ENCODE assay signal across 12 mouse cellular contexts in the genomic region with DNA sequence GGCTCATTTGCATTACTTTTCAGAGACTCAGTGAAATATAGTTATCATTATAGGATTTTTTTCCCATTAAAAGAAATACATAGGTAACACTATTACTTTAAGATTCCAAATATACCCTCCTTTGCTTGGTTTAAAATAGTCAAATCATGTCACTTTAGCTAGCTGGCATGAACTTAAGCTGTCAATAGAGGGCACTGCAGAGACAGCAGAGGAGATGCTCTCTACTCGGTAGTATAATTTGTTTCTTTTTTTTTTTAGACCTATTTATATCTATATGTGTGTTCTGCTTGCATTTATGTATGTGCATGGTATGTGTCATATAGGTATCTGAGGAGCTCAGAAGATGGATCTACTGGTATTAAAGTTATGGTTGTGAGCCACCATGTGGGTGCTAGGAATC. TPM values are rescaled to one million over a fixed set of nuclear protein-coding genes. Genes with fewer than 3 reads are reported as not detected.
DNase-seq lines count a peak whose midpoint lies in the region; ATAC-seq and TF ChIP-seq lines count a peak whose summit lies in the region.
"Had no signal": no experiment of that assay in that cellular context is flagged by ENCODE, and none has a peak within 500 bp of the region (broad histone marks: within the 10 kb centered on the region; RNA-seq: fewer than 3 reads in every experiment).

No protein-coding gene starts in this region.

- ATAC-seq in hindbrain, postnatal 0 days, result no peak
- ATAC-seq in hindbrain, embryonic 13.5 days (ENCODE audit: low FRiP score), result no peak
- ATAC-seq: inflammation-experienced regulatory T-cells, adult 6 months had no signal

- no peaks in the 10 kb centered on the region for H3K27me3 ChIP-seq in hindbrain, postnatal 0 days (ENCODE audit: insufficient read depth, low read length)
- no peaks in the 10 kb centered on the region for H3K27me3 ChIP-seq in hindbrain, embryonic 13.5 days
- H3K27me3 ChIP-seq in spleen, adult 2 months (ENCODE audit: control insufficient read depth, insufficient read depth, low read length), result no peaks in the 10 kb centered on the region
- no peaks in the 10 kb centered on the region for H3K27me3 ChIP-seq in MEL (ENCODE audit: control insufficient read depth in 1 of 2, insufficient read depth in 2 of 2, low read length in 2 of 2)
- H3K27me3 ChIP-seq: heart, embryonic 15.5 days had no signal

- no peak overlapping the region for H3K27ac ChIP-seq in hindbrain, postnatal 0 days
- no peak overlapping the region for H3K27ac ChIP-seq in hindbrain, embryonic 13.5 days
- H3K27ac ChIP-seq in spleen, adult 2 months (ENCODE audit: insufficient read depth, low read length), result no peak overlapping the region
- H3K27ac ChIP-seq in MEL (ENCODE audit: control insufficient read depth, low read depth, low read length), result no peak overlapping the region
- H3K27ac ChIP-seq: heart, embryonic 15.5 days had no signal

- no peak for TF ChIP-seq EP300 in MEL (IDR thresholded peaks at IDR 0.05; ENCODE audit: low read depth in 1 of 2, low read length in 2 of 2)

- peaks cover 3% of the 10 kb centered on the region; the same call in 1 of the 2 replicates for H3K4me1 ChIP-seq in hindbrain, postnatal 0 days (ENCODE audit: insufficient read depth, low read length)
- peaks cover 7% of the 10 kb centered on the region for H3K4me1 ChIP-seq in hindbrain, embryonic 13.5 days (replicated peaks)
- no peaks in the 10 kb centered on the region for H3K4me1 ChIP-seq in spleen, adult 2 months (ENCODE audit: control insufficient read depth, insufficient read depth, insufficient read length)
- H3K4me1 ChIP-seq in MEL (ENCODE audit: control insufficient read depth in 1 of 2, insufficient read depth in 2 of 2, low read length in 2 of 2), result peaks cover 2 to 4% of the 10 kb centered on the region in 2 experiments; a peak in 2 of 4 replicates

- TF ChIP-seq RAD21 in MEL (IDR thresholded peaks at IDR 0.05; ENCODE audit: low read depth, low read length), result peak; percentile 64

- H3K36me3 ChIP-seq in hindbrain, postnatal 0 days (ENCODE audit: insufficient read depth, low read length), result no peaks in the 10 kb centered on the region
- H3K36me3 ChIP-seq in hindbrain, embryonic 13.5 days, result no peaks in the 10 kb centered on the region
- H3K36me3 ChIP-seq in spleen, adult 2 months (ENCODE audit: control insufficient read depth, insufficient read depth, low read length), result no peaks in the 10 kb centered on the region
- H3K36me3 ChIP-seq in MEL (ENCODE audit: control insufficient read depth in 1 of 2, insufficient read depth in 2 of 2, low read length in 2 of 2), result peaks cover 0 to 11% of the 10 kb centered on the region in 2 experiments; a peak in 2 of 4 replicates
- H3K36me3 ChIP-seq: heart, embryonic 15.5 days had no signal

- H3K4me2 ChIP-seq in hindbrain, postnatal 0 days (ENCODE audit: low read depth, low read length), result no peak overlapping the region
- no peak overlapping the region for H3K4me2 ChIP-seq in hindbrain, embryonic 13.5 days
- H3K4me2 ChIP-seq: heart, embryonic 15.5 days had no signal

- peaks cover 1% of the 10 kb centered on the region; the same call in 1 of the 2 replicates for H3K79me2 ChIP-seq in MEL (ENCODE audit: control insufficient read depth, insufficient read depth, low read length, poor library complexity)

- H3K9me3 ChIP-seq in hindbrain, postnatal 0 days (ENCODE audit: low read length), result no peaks in the 10 kb centered on the region
- no peaks in the 10 kb centered on the region for H3K9me3 ChIP-seq in hindbrain, embryonic 13.5 days
- H3K9me3 ChIP-seq in MEL (replicated peaks; ENCODE audit: insufficient read depth, low read length), result no peaks in the 10 kb centered on the region
- H3K9me3 ChIP-seq: heart, embryonic 15.5 days had no signal

- TF ChIP-seq CTCF in hindbrain, postnatal 0 days (IDR thresholded peaks at IDR 0.05; ENCODE audit: low read depth), result peak; percentile 38; the same call in 1 of the 2 replicates
- TF ChIP-seq CTCF in spleen, adult 2 months (IDR thresholded peaks at IDR 0.05; ENCODE audit: extremely low read depth, insufficient read depth, insufficient read length, insufficient replicate concordance), result no peak
- TF ChIP-seq CTCF in MEL (IDR thresholded peaks at IDR 0.05 in 2 of 3, conservative IDR thresholded peaks at IDR 0.05 in 1 of 3; ENCODE audit: control insufficient read depth in 1 of 3, insufficient read depth in 1 of 3, low read depth in 2 of 3, low read length in 3 of 3, poor library complexity in 1 of 3, severe bottlenecking in 1 of 3), result peak; percentile 22 to 70 (median 47); a peak in 5 of 6 replicates

- intact Hi-C loops in left cerebral cortex, postnatal 4 days (cut with DNase I), result loop anchor here (10.0 kb wide), 1 partner anchor 148 kb away; no protein-coding TSS in a partner anchor

- no peak overlapping the region for H3K4me3 ChIP-seq in hindbrain, postnatal 0 days (ENCODE audit: low read length)
- H3K4me3 ChIP-seq in hindbrain, embryonic 13.5 days, result no peak overlapping the region
- no peak overlapping the region for H3K4me3 ChIP-seq in spleen, adult 2 months (ENCODE audit: extremely low read depth, insufficient read depth, insufficient read length)
- H3K4me3 ChIP-seq in MEL (ENCODE audit: control insufficient read depth in 1 of 2, insufficient read depth in 1 of 2, low read depth in 2 of 2, low read length in 2 of 2), result no peak overlapping the region
- H3K4me3 ChIP-seq: heart, embryonic 15.5 days had no signal

- DNase-seq in hindbrain, postnatal 0 days (ENCODE audit: low spot score), result peak; percentile 23
- DNase-seq in spleen, adult 2 months (ENCODE audit: low read depth in 1 of 2, low spot score in 2 of 2), result peak; percentile 17 to 21
- no peak for DNase-seq in spleen, adult 12 weeks (ENCODE audit: low spot score)
- DNase-seq in MEL (ENCODE audit: low read depth, low spot score), result peak; percentile 69
- DNase-seq in naive thymus-derived CD4-positive, alpha-beta T cell, adult 2 months (ENCODE audit: low read depth), result peak; percentile 67
- DNase-seq in spleen, postnatal 4 days (ENCODE audit: low spot score in 2 of 2), result no peak
- DNase-seq in left cerebral cortex, postnatal 4 days, result no peak
- DNase-seq: gastrocnemius, postnatal 14 days; spleen, adult 18-20 months had no signal

- 16% methylated on average over 1 of the region's 1 CpGs for WGBS in hindbrain, postnatal 0 days
- 14% methylated on average over 1 of the region's 1 CpGs for WGBS in hindbrain, embryonic 13.5 days
- WGBS in spleen, adult 2 months, result 2% methylated on average over 1 of the region's 1 CpGs

- H3K9ac ChIP-seq in hindbrain, postnatal 0 days (replicated peaks; ENCODE audit: low read length), result no peak overlapping the region
- no peak overlapping the region for H3K9ac ChIP-seq in hindbrain, embryonic 13.5 days
- no peak overlapping the region for H3K9ac ChIP-seq in MEL (ENCODE audit: control insufficient read depth, low read depth, low read length, poor library complexity, severe bottlenecking)
- H3K9ac ChIP-seq: heart, embryonic 15.5 days had no signal

- no peak for TF ChIP-seq POLR2A in spleen, adult 2 months (IDR thresholded peaks at IDR 0.05; ENCODE audit: low read depth, low read length)
- TF ChIP-seq POLR2A in MEL (IDR thresholded peaks at IDR 0.05; ENCODE audit: control insufficient read depth in 1 of 2, insufficient read depth in 1 of 2, low read depth in 1 of 2, low read length in 2 of 2, poor library complexity in 1 of 2), result no peak

TF ChIP-seq in MEL, 35 proteins besides CTCF, POLR2A, EP300 and RAD21:
- no peak for TF ChIP-seq MYB (IDR thresholded peaks at IDR 0.05; ENCODE audit: low read depth, low read length)
- peak; percentile 86 for TF ChIP-seq ZNF384 (IDR thresholded peaks at IDR 0.05; ENCODE audit: low read depth, low read length)
- no peak for TF ChIP-seq BHLHE40 (IDR thresholded peaks at IDR 0.05; ENCODE audit: borderline replicate concordance, low read depth, low read length)
- TF ChIP-seq MEF2A (IDR thresholded peaks at IDR 0.05; ENCODE audit: extremely low read depth, insufficient replicate concordance, low read depth, low read length, poor library complexity, severe bottlenecking), result no peak
- no peak for TF ChIP-seq E2F4 (IDR thresholded peaks at IDR 0.05; ENCODE audit: borderline replicate concordance, low read depth, low read length)
- TF ChIP-seq MAZ (IDR thresholded peaks at IDR 0.05; ENCODE audit: low read depth, low read length), result no peak
- TF ChIP-seq SMC3 (IDR thresholded peaks at IDR 0.05; ENCODE audit: low read depth, low read length), result peak; percentile 62
- TF ChIP-seq ZC3H11A (IDR thresholded peaks at IDR 0.05; ENCODE audit: low read depth, low read length), result peak; percentile 16
- TF ChIP-seq NELFE (IDR thresholded peaks at IDR 0.05; ENCODE audit: low read depth, low read length), result no peak
TF ChIP-seq in MEL: peak in this region for 3.

RNA-seq across cellular contexts. Expression of a gene that starts 4.8 kb away (rescaled TPM):
- 17.9 and 18.3 TPM in 2 replicates for total RNA-seq in hindbrain, postnatal 0 days (2014; rRNA removed)
- polyA plus RNA-seq in hindbrain, postnatal 0 days (2015; fragmentation: Nextera tagmentation; extraction: Ambion mirVana), result 27.9 and 29.5 TPM in 2 replicates
- 33.5 and 35.6 TPM in 2 replicates for polyA plus RNA-seq in hindbrain, embryonic 13.5 days (2015; fragmentation: Nextera tagmentation; extraction: Ambion mirVana)
- 23.3 and 40.4 TPM in 2 replicates for polyA plus RNA-seq in spleen, adult 2 months (2012; rRNA removed)
- 4.3 and 5.5 TPM in 2 replicates for total RNA-seq in MEL (2012; rRNA removed)
- 10 to 100 TPM in 1 of 2 experiments, not detected in 1; 17.2 TPM for polyA plus RNA-seq in MEL (2012; ENCODE audit: insufficient read depth in 1 of 2, insufficient read length in 2 of 2, low read depth in 1 of 2, low replicate concordance in 2 of 2, missing spikeins in 1 of 2)
- total RNA-seq in left cerebral cortex, postnatal 4 days (2021), result 10 to 100 TPM; 46.9 TPM

Comparison
In these comparisons a context has a peak if more than half of its experiments do, and no peak if none do; other contexts are left out.
1. DNase-seq: peak in hindbrain, postnatal 0 days (single experiment), spleen, adult 2 months (2 of 2), MEL (single experiment) and naive thymus-derived CD4-positive, alpha-beta T cell, adult 2 months (single experiment); none in spleen, adult 12 weeks (single experiment), spleen, postnatal 4 days (0 of 2) and left cerebral cortex, postnatal 4 days (single experiment).